Mouse (Mus musculus) cerebellum, adult 2 months (tissue): ENCODE data around the gene Recql5. TPM values are rescaled to one million over a fixed set of nuclear protein-coding genes. Genes with fewer than 3 reads are reported as not detected.

Experiments
- DNase-seq, 2 experiments: peaks; one replicate each; pipeline ENCODE4 v3.0.0; 2021
- H3K27ac ChIP-seq: fragments of 200-500 bp; 2 replicates; pipeline ENCODE4 v1.5.1; 2012; ENCODE audit warnings: low read length, control low read depth, inconsistent platforms; ENCODE audit not compliant: insufficient read depth
- H3K27me3 ChIP-seq: fragments of 200-500 bp; 2 replicates; pipeline ENCODE4 v1.6.1; 2012; ENCODE audit warnings: inconsistent platforms, mild to moderate bottlenecking, low read length, moderate library complexity; ENCODE audit not compliant: control insufficient read depth, insufficient read depth
- H3K4me1 ChIP-seq: fragments of 200-500 bp; 2 replicates; pipeline ENCODE4 v1.6.1; 2011; ENCODE audit warnings: low read length; ENCODE audit not compliant: control insufficient read depth, insufficient read depth
- H3K4me3 ChIP-seq: fragments of 200-500 bp; replicated peaks from 2 replicates; pipeline ENCODE3; 2011; ENCODE audit warnings: mild to moderate bottlenecking, low read depth, low read length, control low read depth; ENCODE audit not compliant: insufficient read depth
- CTCF ChIP-seq: fragments of 200-500 bp; IDR thresholded peaks from 2 replicates; pipeline ENCODE4 v1.5.1; 2011; ENCODE audit warnings: low read depth, mild to moderate bottlenecking, control low read depth, low read length, moderate library complexity, borderline replicate concordance; ENCODE audit not compliant: insufficient read depth
- POLR2A ChIP-seq: fragments of 200-500 bp; IDR thresholded peaks from 2 replicates; pipeline ENCODE4 v1.6.1; 2011; ENCODE audit warnings: low read length, control low read depth, borderline replicate concordance; ENCODE audit not compliant: insufficient read depth
- WGBS: fragments of 180-500 bp; shearing (Covaris S2); methylation state at CpG from one replicate; pipeline ENCODE4 v1.1.7; 2018; 5-methylcytosine and 5-hydroxymethylcytosine counted together
- polyA plus RNA-seq: library from polyadenylated mRNA; depleted of rRNA; stranded (reverse); fragments of >200 nt; gene quantifications from 2 replicates; pipeline ENCODE4 v1.2.3, GENCODE M21; 2012

Gene Recql5
- polyA plus RNA-seq, 1 experiment = 24.7 TPM

- WGBS = 84% methylated on average over 11 of the region's 11 CpGs
- Histone ChIP-seq H3K27me3 (no peaks in the 10 kb centered on the region), H3K4me3 (no peak within 1 kb of the TSS), H3K27ac (no peak within 1 kb of the TSS), H3K4me1 (no peaks in the 10 kb centered on the region)
- no peak for DNase-seq
- TF ChIP-seq POLR2A (no peak), CTCF (no peak)
These were observed 21.5 kb downstream of the Recql5 start, which contains the start of gene Smim6 for GRCm38 (mm10) chr11:115911632-115912376. TSS of gene Smim6 (plus strand) at chr11:115912017.

- Histone ChIP-seq H3K27ac (no peak overlapping the region), H3K27me3 (no peaks in the 10 kb centered on the region)
- 84% methylated on average over 5 of the region's 5 CpGs for WGBS
These were observed 22.1 kb downstream of the Recql5 start for GRCm38 (mm10) chr11:115911134-115911561.

GRCm38 (mm10) chr11:115906521-115906920, 26.8 kb downstream of the Recql5 start:
- 91% methylated on average over 5 of the region's 5 CpGs for WGBS
- H3K27ac ChIP-seq = no peak overlapping the region
- no peak overlapping the region for H3K4me3 ChIP-seq
- no peaks in the 10 kb centered on the region for H3K4me1 ChIP-seq
- H3K27me3 ChIP-seq = no peaks in the 10 kb centered on the region
- DNase-seq = no peak
- TF ChIP-seq POLR2A (no peak), CTCF (no peak)

More at GRCm38 (mm10) chr11:115911134-115911561, 22.1 kb downstream of the Recql5 start:
- no peak overlapping the region for H3K4me3 ChIP-seq
- no peak for TF ChIP-seq POLR2A
- no peak for TF ChIP-seq CTCF
- DNase-seq = no peak
- H3K4me1 ChIP-seq = no peaks in the 10 kb centered on the region

- 75% methylated on average over 3 of the region's 3 CpGs for WGBS
- H3K4me3 ChIP-seq = no peak overlapping the region
- H3K27ac ChIP-seq = no peak overlapping the region
- no peak for DNase-seq
- TF ChIP-seq CTCF (no peak), POLR2A (no peak)
- H3K27me3 ChIP-seq = no peaks in the 10 kb centered on the region
- no peaks in the 10 kb centered on the region for H3K4me1 ChIP-seq
These were observed 27.2 kb downstream of the Recql5 start for GRCm38 (mm10) chr11:115906116-115906515.

- no peaks in the 10 kb centered on the region for H3K27me3 ChIP-seq
- no peaks in the 10 kb centered on the region for H3K4me1 ChIP-seq
- no peak overlapping the region for H3K4me3 ChIP-seq
- TF ChIP-seq POLR2A = no peak
- no peak for TF ChIP-seq CTCF
- no peak overlapping the region for H3K27ac ChIP-seq
- 54% methylated on average over 16 of the region's 16 CpGs for WGBS
- no peak for DNase-seq
These were observed 28.1 kb downstream of the Recql5 start for GRCm38 (mm10) chr11:115904956-115905790.

GRCm38 (mm10) chr11:115904231-115904955, 28.9 kb downstream of the Recql5 start:
- TF ChIP-seq POLR2A = no peak
- TF ChIP-seq CTCF = no peak
- H3K4me3 ChIP-seq = no peak overlapping the region
- DNase-seq = no peak
- H3K4me1 ChIP-seq = no peaks in the 10 kb centered on the region
- H3K27me3 ChIP-seq = no peaks in the 10 kb centered on the region
- H3K27ac ChIP-seq = no peak overlapping the region
- WGBS = 87% methylated on average over 8 of the region's 8 CpGs

GRCm38 (mm10) chr11:115903384-115904230, 29.7 kb downstream of the Recql5 start:
- WGBS = 60% methylated on average over 11 of the region's 11 CpGs
- Histone ChIP-seq H3K4me1 (no peaks in the 10 kb centered on the region), H3K27me3 (no peaks in the 10 kb centered on the region), H3K4me3 (no peak overlapping the region), H3K27ac (no peak overlapping the region)
- TF ChIP-seq CTCF (no peak), POLR2A (no peak)
- no peak for DNase-seq
